In genomic region chr4:87819182-87819581, GRCm38 (mm10) we compare ENCODE assay signal across 8 mouse cellular contexts.
DNase-seq lines count a peak whose midpoint lies in the region; ATAC-seq lines count a peak whose summit lies in the region.

No protein-coding gene starts in this region.

- ATAC-seq in cerebellum, adult (ENCODE audit: insufficient number of reproducible peaks, low FRiP score, low TSS enrichment): peak; percentile 98
- no peak for ATAC-seq in inflammation-experienced regulatory T-cells, adult 6 months

- intact Hi-C loops in left cerebral cortex, postnatal 25 days (cut with DNase I): no loop called here
- intact Hi-C loops in left cerebral cortex, postnatal 14 days (cut with DNase I): no loop called here
- intact Hi-C loops in left cerebral cortex, postnatal 36 days (cut with DNase I): no loop called here

- DNase-seq in left cerebral cortex, postnatal 25 days (ENCODE audit: low spot score in 2 of 2): peak; percentile 13 to 59
- DNase-seq in left cerebral cortex, postnatal 14 days (ENCODE audit: low spot score in 2 of 2): no peak
- DNase-seq in cerebellum, postnatal 25 days: peak; percentile 88 to 92
- DNase-seq in left cerebral cortex, postnatal 36 days (ENCODE audit: low spot score in 2 of 2): peak; percentile 14 to 17
- no peak for DNase-seq in lung, adult 18-20 months
- no peak for DNase-seq in heart, adult 11 months

Comparison
In these comparisons a context has a peak if more than half of its experiments do, and no peak if none do; other contexts are left out.
1. DNase-seq: peak in left cerebral cortex, postnatal 25 days (2 of 2), cerebellum, postnatal 25 days (2 of 2) and left cerebral cortex, postnatal 36 days (2 of 2); none in left cerebral cortex, postnatal 14 days (0 of 2), lung, adult 18-20 months (0 of 2) and heart, adult 11 months (single experiment).